Mouse (Mus musculus): ENCODE results near the gene Vwa3b.
A peak's percentile ranks its signal among the peaks of the same experiment; 100 is the strongest.
"Not testable (repeated sequence)": the region's sequence is repeated elsewhere in the genome, so short reads cannot be mapped to it uniquely, and the experiment has no call there.

The Vwa3b gene

GRCm38 (mm10) chr1:37025962-37026686 lies at the start of gene Vwa3b:
Gene Vwa3b, plus strand, starts transcription at chr1:37026596.
- DNase-seq (ENCODE audit: extremely low read depth, insufficient read length, low spot score), result no peak

DNA sequence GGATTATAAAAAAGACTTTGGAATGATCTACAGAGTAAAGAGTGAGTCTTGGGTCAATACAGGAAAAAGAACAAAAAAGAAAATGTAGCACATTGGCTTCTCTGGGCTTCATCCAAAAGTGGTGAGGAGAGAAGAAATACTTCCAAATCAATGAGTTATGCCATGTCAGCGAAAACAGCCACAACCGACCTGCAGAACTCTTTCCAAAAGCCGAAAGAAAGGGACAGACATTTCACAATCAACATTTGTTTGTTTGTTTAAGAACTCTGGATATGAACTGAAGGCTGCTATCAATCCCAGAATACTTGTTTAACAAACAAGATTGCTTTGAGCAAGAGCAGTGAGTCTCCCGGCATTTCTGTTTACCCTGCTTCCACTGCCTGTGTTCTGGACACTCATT lies 49.6 kb upstream of the Vwa3b start:
- DNase-seq (ENCODE audit: extremely low read depth, insufficient read length, low spot score), result no peak

DNA sequence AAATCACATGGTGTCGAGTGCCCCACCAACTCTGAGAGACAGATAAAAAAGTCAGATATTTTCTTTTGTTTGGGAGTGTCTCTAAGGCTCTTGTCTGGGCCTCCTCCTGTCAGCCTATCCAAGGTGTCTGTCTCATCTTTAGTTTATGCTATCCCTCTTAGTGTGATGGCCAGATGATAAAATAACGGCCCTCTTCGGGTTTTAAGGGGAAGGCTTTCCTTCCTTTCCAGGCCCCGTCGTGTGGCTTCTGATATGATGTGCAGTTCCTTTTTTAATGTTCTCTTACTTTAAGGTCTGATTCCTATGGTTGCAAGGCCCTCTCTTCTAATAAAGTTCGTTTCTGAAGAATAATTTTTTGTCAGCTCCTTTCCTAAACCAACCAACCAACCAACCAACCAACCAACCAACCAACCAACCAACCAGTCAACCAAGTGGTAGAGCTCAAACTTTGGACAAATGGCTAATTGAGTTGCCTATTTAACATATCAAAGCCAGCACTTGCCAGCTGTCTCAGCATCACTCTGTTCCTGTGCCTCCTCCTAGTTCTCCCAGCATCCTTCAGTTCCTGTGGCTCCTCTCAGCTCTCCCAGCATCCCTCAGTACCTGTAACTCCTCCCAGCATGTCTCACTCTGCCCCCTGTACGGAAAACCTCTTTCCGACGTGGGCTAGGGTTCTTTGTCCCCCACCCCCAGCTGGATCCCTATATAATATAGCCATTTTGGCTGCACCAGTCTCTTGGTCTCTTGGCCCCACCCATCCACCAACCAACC lies 44.0 kb upstream of the Vwa3b start:
- DNase-seq (ENCODE audit: extremely low read depth, insufficient read length, low spot score), result no peak

- no peak for DNase-seq (ENCODE audit: extremely low read depth, insufficient read length, low spot score)
Measured at GRCm38 (mm10) chr1:36983754-36984153, 42.6 kb upstream of the Vwa3b start.

- DNase-seq (ENCODE audit: extremely low read depth, insufficient read length, low spot score), result no peak
Measured at GRCm38 (mm10) chr1:36984406-36984805, 42.0 kb upstream of the Vwa3b start.

- DNase-seq (ENCODE audit: extremely low read depth, insufficient read length, low spot score), result no peak
Measured at GRCm38 (mm10) chr1:36985896-36986295, 40.5 kb upstream of the Vwa3b start.

- no peak for DNase-seq (ENCODE audit: extremely low read depth, insufficient read length, low spot score)
Measured at GRCm38 (mm10) chr1:36986396-36987160, 39.8 kb upstream of the Vwa3b start.

- DNase-seq (ENCODE audit: extremely low read depth, insufficient read length, low spot score), result no peak
Measured at GRCm38 (mm10) chr1:36987172-36988148, 38.9 kb upstream of the Vwa3b start.

GRCm38 (mm10) chr1:36988161-36988560 lies 38.2 kb upstream of the Vwa3b start:
- peak; percentile 30 for DNase-seq (ENCODE audit: extremely low read depth, insufficient read length, low spot score)

- no peak for DNase-seq (ENCODE audit: extremely low read depth, insufficient read length, low spot score)
Measured at GRCm38 (mm10) chr1:36988561-36988960, 37.8 kb upstream of the Vwa3b start.

GRCm38 (mm10) chr1:36994296-36994695 lies 32.1 kb upstream of the Vwa3b start:
- no peak for DNase-seq (ENCODE audit: extremely low read depth, insufficient read length, low spot score)

DNA sequence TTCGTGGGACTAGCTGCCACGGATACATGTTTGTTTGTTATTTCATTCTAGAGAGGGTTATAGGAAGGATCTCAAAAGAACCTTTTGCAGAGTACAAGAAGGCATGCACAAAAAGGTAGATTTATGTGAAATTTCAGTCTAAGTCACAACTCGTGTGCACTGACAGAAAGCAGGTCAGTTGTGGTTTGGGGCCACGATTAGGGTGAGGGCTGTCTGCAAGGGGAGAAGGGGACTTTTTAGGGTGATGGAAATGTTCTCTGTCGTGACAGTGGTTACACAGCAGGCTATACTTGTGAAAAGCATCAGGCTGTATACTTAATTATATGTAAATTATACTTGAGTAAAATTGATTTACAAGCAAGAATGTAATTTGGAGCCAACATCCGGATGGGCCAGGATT lies 30.6 kb upstream of the Vwa3b start:
- DNase-seq (ENCODE audit: extremely low read depth, insufficient read length, low spot score), result no peak

DNA sequence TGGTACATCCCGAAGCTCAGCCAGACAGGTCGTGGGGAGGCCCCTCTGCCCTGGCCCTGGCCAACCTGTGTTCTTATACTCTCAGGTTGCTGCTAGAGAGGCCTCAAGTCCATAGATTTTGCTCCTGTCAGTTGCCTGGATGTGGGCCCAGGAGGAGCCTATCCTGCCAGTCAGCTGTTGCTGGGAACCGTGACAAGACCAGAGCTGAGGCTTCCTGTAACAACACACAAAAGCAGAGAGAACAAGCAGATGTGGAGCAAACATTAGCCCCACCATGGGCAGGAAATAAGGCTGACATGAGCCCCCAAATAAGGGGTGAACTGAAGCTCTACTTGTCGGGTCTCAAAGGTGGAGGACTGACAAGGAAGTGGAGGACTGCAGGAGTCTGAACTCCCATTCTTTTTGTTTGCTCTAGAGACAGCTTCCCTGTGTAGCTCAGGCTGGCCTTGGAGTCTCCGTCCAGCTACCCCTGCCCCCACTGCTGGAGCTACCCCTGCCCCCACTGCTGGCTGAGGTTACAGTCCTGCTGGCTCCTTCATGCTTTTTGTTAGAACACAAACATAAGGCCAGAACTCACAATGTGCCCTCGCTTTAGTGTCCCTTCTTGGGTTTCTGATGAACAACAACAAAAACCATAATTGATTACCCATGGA lies 29.7 kb upstream of the Vwa3b start:
- DNase-seq (ENCODE audit: extremely low read depth, insufficient read length, low spot score), result peak; percentile 20

GRCm38 (mm10) chr1:37000307-37000706 lies 26.1 kb upstream of the Vwa3b start:
- DNase-seq (ENCODE audit: extremely low read depth, insufficient read length, low spot score), result no peak

DNA sequence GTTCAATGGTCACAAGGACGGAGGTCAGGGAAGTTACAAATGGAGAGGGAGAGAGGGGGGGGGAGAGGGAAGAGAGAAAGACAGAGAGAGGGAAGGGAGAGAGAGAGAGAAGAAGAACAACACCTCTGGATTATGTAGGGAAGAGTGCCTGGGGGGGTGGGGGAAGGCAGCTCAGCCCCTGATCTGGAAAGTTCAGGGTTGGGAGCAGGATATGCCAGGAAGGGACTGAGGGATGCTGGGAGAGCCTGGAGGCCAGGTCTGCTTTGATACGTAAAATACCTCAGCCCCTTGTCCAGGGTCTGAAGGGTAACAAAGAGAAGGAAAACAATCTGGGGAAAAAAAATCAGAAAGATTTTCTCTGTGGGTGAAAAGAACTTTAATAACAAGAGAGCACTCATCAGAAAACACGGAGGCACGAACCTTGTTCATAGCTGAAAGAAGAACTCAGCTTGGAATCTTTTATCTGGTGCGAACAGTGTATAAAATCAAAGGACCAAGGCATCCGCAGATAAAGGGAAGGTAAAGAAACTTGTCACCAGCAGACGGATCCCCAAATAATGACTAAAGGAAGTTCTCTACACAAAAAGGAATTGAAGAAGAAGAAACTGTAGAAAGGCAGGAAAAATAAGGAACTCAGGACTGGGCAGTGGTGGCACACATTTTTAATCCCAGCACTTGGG lies 24.6 kb upstream of the Vwa3b start:
- DNase-seq (ENCODE audit: extremely low read depth, insufficient read length, low spot score), result no peak

- DNase-seq (ENCODE audit: extremely low read depth, insufficient read length, low spot score), result no peak
Measured at GRCm38 (mm10) chr1:37002316-37003008, 23.9 kb upstream of the Vwa3b start.

DNA sequence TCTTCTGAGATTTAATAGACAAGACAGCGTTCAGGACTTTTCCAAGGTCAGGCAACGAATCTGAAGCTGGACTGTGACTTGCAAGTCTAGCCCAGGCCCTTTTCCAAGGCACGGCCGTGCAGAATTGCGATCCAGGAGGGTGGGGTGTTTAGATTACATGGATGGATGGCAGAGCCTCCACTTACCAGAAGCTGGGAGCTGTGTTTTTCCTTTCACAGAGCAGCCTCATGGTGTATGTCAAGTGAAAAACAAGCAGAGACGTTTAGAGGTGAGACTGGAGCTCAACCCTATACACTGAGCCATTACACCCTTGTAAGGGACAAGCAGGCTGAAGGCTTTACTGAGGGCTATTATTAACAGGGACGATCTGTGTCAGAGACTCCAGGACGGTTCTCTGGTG lies 21.9 kb upstream of the Vwa3b start:
- DNase-seq (ENCODE audit: extremely low read depth, insufficient read length, low spot score), result no peak

DNA sequence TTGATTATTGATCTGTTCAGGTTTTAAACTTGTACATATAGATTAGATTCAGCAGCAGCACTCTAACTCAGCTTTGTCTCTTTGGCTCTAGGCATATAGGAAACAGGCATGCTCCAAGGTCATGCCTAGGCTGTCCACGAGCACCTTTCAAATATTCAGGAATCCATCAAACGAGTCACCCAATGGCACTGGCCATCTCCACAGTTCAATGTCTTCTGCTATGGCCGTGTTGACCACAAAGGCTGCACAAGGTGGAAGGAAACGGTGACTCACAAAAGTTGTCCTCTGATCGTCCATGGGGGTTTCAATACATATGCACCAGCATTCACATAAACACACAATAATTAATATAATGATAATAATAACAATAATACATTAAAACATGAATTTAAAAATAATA lies 21.4 kb upstream of the Vwa3b start:
- no peak for DNase-seq (ENCODE audit: extremely low read depth, insufficient read length, low spot score)

DNA sequence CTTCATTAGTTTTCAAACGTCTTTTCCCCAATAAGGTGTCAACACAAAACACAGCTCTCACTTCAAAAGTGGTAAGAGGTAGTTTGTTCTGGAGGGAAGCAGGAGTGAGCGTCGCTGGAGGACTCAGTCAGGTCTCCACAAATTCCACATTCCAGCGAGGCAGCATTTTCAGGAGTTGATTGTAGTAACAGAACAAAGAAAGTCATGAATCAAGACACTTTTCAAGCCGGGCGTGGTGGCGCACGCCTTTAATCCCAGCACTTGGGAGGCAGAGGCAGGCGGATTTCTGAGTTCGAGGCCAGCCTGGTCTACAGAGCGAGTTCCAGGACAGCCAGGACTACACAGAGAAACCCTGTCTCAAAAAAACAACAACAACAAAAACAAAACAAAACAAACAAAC lies 19.9 kb upstream of the Vwa3b start:
- DNase-seq (ENCODE audit: extremely low read depth, insufficient read length, low spot score), result not testable (repeated sequence)

Measured in 3134 (cell line).